Mouse (Mus musculus) granulocyte monocyte progenitor cell, adult 5-6 weeks (primary cell): ENCODE data around the gene Pds5a. TPM values are rescaled to one million over a fixed set of nuclear protein-coding genes. Genes with fewer than 3 reads are reported as not detected.
"Not testable (repeated sequence)": the region's sequence is repeated elsewhere in the genome, so short reads cannot be mapped to it uniquely, and the experiment has no call there.

Source experiments
- ATAC-seq: replicated peaks from 2 replicates; pipeline ENCODE4 v1.8.0; 2016; ENCODE audit warnings: mild to moderate bottlenecking, moderate TSS enrichment, inconsistent platforms; ENCODE audit not compliant: poor library complexity, severe bottlenecking
- total RNA-seq, 2 experiments: library from RNA; stranded (forward) in 1 of 2; stranded (reverse) in 1 of 2; fragments of 200-712, 200-1000 nt in 1 of 2; fragments of >200 nt in 1 of 2; fragmentation: Nextera tagmentation in 1 of 2; gene quantifications; 2 replicates each; pipeline ENCODE4 v1.2.3; 2014 to 2017

The Pds5a gene
- total RNA-seq, 2 experiments from 2014 or later, result 166 to 216 TPM

DNA sequence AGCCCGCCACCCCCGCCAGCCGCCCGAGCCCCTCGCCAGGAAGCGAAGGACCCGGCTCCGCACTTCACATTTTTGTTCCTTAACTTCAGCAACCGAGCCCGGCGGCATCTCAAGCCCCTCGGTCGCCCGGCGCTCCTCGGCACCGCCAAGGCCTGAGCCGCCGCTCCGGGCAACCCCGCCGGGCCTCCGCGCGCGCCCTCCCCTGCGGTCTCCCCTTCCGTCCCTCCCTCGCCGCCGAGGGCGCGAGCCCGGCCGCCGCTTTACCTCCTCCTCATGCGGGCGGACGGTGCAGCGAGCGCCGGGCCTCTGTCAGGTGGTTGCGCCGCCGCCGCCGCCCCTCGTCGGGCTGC is 612 bp downstream of the Pds5a start:
- ATAC-seq, result peak; percentile 10; the same call in 1 of the 2 replicates

- peak; percentile 54 for ATAC-seq
Measured at GRCm38 (mm10) chr5:65696821-65697485, 1.1 kb downstream of the Pds5a start.

DNA sequence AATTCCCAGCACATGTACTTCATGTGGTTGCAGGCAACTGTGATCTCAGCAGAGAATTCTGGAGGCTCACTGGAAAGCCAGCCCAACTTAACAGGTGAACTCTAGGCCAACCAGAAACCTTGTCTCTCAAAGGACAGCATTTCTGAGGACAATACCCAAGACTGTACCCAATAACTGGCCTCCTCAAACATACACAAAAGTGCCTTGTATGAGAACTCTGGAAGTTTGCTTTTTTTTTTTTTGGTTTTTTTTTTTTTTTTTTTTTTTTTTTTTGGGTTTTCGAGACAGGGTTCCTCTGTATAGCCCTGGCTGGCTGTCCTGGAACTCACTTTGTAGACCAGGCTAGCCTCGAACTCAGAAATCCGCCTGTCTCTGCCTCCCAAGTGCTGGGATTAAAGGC is 4.0 kb downstream of the Pds5a start:
- not testable (repeated sequence) for ATAC-seq

- no peak for ATAC-seq
Measured at GRCm38 (mm10) chr5:65693018-65693417, 5.1 kb downstream of the Pds5a start.

DNA sequence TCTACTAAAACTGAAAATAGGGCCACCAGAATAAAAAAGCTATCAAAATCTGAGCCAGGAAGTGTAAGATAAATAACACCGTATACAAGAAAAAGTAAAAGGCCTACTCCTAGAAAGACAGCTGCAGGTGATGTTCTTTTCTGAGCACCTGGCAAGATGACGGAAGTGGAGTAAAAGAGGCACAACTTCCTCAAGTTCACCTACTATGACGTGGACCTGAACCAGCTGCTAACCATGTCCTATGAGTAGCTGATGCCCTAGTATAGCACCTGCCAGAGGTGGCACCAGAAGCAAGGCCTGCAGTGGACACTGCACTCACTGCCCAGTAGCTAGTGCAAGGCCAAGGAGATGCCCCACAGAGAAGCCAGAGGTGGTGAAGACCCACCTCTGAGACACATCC is 9.3 kb downstream of the Pds5a start:
- 0 out of 2 replicates have a peak, but pooled peaks have one; percentile 7 for ATAC-seq

GRCm38 (mm10) chr5:65686806-65687205 is 11.3 kb downstream of the Pds5a start:
- no peak for ATAC-seq

- ATAC-seq, result no peak
Measured at GRCm38 (mm10) chr5:65678826-65679225, 19.2 kb downstream of the Pds5a start.

- ATAC-seq, result no peak
Measured at GRCm38 (mm10) chr5:65672162-65672561, 25.9 kb downstream of the Pds5a start.

- no peak for ATAC-seq
Measured at GRCm38 (mm10) chr5:65667644-65668043, 30.4 kb downstream of the Pds5a start.

DNA sequence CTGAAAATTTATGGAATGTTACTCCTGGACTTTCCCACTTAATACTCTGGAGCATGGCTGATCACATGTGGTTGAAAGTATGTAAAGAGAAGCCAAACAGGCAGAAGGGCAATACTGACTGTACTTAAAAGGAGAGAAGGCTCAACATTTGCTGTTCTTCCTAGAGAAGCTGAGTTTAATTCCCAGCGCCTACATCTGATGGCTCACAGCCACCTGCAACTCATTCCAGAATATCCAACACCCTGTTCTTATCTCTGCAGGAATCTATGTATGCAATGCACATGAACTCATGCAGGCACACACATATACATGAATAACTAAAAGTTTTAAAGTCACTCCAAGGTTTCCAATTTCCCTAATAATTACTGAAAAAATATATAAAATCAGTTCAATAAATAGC is 32.7 kb downstream of the Pds5a start:
- no peak for ATAC-seq

GRCm38 (mm10) chr5:65661958-65662357 is 36.1 kb downstream of the Pds5a start:
- no peak for ATAC-seq

DNA sequence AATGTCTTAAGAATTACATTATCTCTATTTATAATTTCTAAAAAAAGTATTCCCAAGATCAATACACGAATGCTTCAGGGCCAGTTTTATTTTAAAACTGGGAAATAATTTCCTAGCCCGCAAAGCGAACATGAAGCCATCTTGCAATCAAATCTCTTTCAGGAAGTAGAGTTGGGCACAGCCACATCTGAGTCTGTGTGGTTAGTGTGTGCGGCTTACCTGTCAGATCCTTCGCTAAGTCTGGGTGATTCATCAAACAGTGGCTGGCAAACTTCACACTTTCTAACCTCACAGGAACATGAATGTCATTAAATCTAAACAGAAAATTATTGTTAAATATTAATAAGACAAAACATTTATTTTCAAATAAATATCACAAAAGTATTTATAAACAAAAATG is 44.3 kb downstream of the Pds5a start:
- ATAC-seq, result no peak

DNA sequence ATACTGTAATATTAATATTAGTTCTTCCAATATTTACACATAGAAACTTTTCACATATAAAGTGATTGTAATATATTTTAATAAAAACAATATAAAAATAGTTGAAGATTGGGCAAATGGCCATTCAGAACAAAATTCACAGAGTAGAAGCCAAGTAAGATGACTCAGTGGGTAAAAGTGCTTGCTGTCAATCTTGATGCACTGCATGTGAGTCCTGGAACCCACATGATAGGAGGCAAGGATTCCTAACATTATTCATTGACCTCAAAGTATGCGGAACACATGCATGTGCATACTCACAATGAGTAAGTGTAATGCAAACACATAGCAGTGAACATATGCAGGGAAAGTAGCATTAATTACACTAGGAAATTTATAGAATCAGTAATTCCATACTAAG is 59.2 kb downstream of the Pds5a start:
- no peak for ATAC-seq

DNA sequence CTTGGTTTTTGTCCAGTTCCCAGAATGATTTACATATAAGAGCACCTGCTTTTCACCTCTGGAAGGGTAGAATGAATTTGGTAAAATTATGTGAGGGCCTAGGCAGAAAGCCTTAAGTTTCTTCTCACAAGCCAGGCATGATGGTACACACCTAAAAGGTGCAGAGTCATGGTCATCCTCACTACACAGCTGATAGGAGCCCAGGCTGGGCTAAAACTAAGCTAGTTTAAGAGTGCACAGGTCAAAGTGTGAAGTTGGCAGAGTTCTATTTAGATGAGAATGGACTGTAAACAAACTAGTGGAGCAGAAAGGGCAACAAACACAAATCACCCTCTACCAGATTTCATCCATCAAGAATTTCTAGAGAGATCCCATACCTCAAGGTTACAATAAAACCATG is 73.7 kb downstream of the Pds5a start:
- no peak for ATAC-seq

GRCm38 (mm10) chr5:65613152-65613924 is 84.7 kb downstream of the Pds5a start:
- no peak for ATAC-seq

DNA sequence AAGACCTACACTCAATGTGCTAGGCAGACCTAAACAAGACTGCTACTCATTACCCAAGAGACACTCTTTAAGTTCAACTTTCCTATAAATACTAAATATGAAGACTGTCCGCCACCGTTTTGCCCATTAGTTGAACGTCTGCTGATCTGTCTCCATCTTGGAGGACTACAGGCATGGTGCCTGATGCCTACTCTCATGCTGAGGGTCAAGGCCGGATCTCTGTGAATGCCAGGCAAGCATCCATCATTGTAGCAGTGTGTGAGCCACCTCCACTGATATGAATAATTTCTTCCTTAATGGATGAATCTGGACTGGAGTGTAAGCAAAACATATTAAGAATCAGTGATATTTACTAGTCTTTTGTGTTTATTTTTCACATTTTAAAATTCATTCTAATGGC is 87.5 kb downstream of the Pds5a start:
- ATAC-seq, result no peak

DNA sequence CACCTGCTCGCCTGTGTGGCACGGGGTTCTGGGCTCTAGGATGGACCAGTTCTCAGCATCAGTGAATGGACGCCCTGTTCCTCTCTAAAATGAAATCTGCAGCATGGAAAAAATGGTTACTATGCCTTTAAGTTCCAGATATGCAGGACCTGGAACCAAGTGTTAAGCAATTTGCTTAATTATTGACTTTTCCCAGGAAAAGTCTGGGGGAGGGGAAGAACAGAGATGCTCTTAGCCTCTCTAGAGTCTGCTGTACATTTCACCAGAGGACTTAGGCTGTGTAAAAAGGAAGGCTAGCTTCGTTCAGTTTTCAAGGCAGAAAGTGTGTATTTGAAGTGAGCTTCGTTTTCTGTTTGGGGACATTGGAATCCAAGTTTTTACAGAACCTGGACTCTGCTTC is 88.3 kb downstream of the Pds5a start:
- no peak for ATAC-seq

GRCm38 (mm10) chr5:65606820-65607219 is 91.3 kb downstream of the Pds5a start:
- ATAC-seq, result no peak

GRCm38 (mm10) chr5:65599681-65600080 is 98.4 kb downstream of the Pds5a start:
- ATAC-seq, result no peak

DNA sequence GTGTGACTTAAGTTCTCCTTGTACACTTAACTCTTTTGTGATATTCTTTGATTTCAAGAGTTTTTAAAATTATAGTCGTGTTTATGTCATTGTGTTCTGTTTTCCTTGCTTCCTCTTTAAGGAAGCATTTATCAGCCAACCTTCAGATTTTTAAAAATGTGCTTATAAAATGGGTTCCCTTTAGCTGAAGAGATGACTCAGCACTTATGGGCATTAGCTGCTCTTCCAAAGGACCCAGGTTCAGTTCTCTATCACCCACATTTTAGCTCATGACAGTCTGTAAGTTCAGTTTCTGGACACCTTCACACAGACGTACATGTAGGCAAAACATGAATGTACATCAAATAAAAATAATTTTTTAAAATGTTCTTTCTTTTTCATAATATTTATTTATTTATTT is 105.7 kb downstream of the Pds5a start:
- no peak for ATAC-seq

DNA sequence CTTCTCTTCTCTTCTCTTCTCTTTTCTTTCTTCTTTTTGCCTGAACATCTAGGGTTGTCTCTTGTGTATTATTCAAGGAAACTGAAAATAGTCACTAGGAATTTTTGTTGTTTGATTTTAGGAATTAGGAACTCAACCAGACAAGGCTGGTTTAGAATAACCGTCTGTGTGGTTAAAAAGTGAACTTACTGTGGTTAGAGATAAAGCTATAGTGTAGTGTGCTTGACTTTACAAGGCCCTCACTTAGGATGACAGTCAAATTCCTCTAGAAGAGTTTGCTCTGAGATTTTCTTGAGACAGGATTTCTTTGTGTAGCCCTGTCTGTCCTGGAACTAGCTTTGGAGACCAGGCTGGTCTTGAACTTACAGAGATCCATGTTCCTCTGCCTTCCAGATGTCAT is 107.9 kb downstream of the Pds5a start:
- no peak for ATAC-seq

DNA sequence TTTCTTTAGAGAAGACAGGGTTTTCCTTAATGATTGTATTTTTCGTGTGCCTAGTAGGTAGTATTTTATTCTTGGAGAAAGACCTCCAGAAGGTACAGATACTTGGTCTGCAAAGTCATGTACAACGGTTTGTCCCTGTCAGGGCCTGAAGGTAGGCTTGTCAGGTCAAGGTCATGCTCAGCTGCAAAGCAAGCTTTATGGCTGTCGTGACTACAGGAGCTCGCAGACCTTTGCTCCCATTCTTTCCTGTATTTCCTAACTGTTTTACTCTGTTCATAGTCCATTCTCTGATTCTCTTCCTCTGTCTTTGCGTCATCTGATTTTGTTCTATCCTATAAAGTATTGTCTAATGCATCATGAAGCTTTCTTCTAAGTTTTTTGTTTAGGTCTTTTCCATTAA is 111.8 kb downstream of the Pds5a start:
- ATAC-seq, result no peak
